Mouse (Mus musculus) lung, embryonic 15.5 days (tissue): ENCODE data around the gene Gm17545. TPM values are rescaled to one million over a fixed set of nuclear protein-coding genes. Genes with fewer than 3 reads are reported as not detected.

Experiments used
- ATAC-seq: fragments of 200-750 bp; cut with Nextera tagmentation; 2 replicates; pipeline ENCODE4 v1.8.0; 2017; ENCODE audit warnings: moderate number of reproducible peaks, borderline replicate concordance; ENCODE audit not compliant: low FRiP score, low TSS enrichment; ENCODE audit errors: extremely low read depth
- H3K27ac ChIP-seq: fragments of 300-500 bp; sonication (generic); 2 replicates; pipeline ENCODE4 v1.5.1; 2015; ENCODE audit warnings: moderate library complexity, mild to moderate bottlenecking, inconsistent platforms
- H3K27me3 ChIP-seq: fragments of 300-500 bp; sonication (generic); 2 replicates; pipeline ENCODE4 v1.6.1; 2015; ENCODE audit warnings: inconsistent platforms
- H3K36me3 ChIP-seq: fragments of 300-500 bp; sonication (generic); 2 replicates; pipeline ENCODE4 v1.6.1; 2015; ENCODE audit warnings: inconsistent platforms
- H3K4me1 ChIP-seq: fragments of 300-500 bp; sonication (generic); 2 replicates; pipeline ENCODE4 v1.6.1; 2015; ENCODE audit warnings: inconsistent platforms
- H3K4me2 ChIP-seq: fragments of 300-500 bp; sonication (generic); 2 replicates; pipeline ENCODE4 v1.6.1; 2015; ENCODE audit warnings: inconsistent platforms, mild to moderate bottlenecking, moderate library complexity
- H3K4me3 ChIP-seq: fragments of 300-500 bp; sonication (generic); 2 replicates; pipeline ENCODE4 v1.5.1; 2015; ENCODE audit warnings: mild to moderate bottlenecking, inconsistent platforms
- H3K9ac ChIP-seq: fragments of 300-500 bp; sonication (generic); 2 replicates; pipeline ENCODE4 v1.6.1; 2015; ENCODE audit warnings: inconsistent platforms
- H3K9me3 ChIP-seq: fragments of 300-500 bp; sonication (generic); 2 replicates; pipeline ENCODE4 v1.6.1; 2016; ENCODE audit warnings: inconsistent platforms
- WGBS: fragments of 180-500 bp; shearing (Covaris S2); methylation state at CpG from one replicate; pipeline ENCODE4 v1.1.7; 2015; 5-methylcytosine and 5-hydroxymethylcytosine counted together
- polyA plus RNA-seq: library from polyadenylated mRNA; unstranded; fragments of >200 nt; fragmentation: Nextera tagmentation; extraction: Ambion mirVana; gene quantifications from 2 replicates; pipeline ENCODE4 v1.2.1, GENCODE M21; 2015

Gene Gm17545
- polyA plus RNA-seq, 1 experiment from 2014 or later: not detected

DNA sequence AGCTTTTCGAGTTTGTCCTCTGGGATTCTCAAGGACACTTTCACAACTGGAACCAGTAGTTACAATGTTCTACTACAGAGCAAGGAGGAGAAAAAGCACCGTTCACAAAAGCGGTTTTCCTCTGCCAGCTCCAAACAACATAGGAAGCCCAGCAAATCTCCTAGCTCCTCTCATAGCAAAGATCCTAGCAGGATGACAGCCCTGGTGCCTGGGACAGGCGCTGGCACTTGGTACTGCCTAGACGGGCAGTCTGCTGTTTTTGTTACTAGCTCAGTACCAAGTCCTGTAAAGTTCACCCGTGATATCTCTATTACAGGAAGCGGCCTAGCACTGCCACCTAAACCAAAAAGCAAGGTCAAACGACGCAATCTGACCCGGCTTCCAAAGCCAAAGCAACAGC lies 29.9 kb upstream of the Gm17545 start:
- Histone ChIP-seq H3K4me1 (no peaks in the 10 kb centered on the region), H3K27me3 (no peaks in the 10 kb centered on the region), H3K9ac (no peak overlapping the region), H3K4me3 (no peak overlapping the region), H3K4me2 (no peak overlapping the region), H3K36me3 (no peaks in the 10 kb centered on the region), H3K27ac (no peak overlapping the region), H3K9me3 (no peaks in the 10 kb centered on the region)
- ATAC-seq: no peak
- WGBS: 55% methylated on average over 10 of the region's 10 CpGs

DNA sequence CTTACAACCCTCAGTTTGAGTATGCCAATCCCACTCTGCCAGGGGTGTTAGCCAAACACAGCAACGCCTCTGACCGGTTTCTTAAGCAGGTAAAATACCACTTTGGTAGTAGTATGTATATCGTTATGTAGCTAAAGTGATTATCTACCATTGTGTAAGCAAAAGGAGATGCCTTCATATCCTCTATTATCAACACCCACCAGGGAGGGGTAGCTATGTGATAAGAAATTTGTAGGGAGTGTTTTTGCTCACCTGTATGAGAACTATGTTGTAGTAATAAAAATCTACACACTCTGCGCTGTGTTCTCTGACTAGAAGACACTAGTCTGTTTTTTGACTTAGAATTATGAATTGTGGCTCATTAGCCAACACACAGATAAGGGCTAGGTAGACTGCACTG lies 29.4 kb upstream of the Gm17545 start:
- WGBS: 87% methylated on average over 4 of the region's 4 CpGs

DNA sequence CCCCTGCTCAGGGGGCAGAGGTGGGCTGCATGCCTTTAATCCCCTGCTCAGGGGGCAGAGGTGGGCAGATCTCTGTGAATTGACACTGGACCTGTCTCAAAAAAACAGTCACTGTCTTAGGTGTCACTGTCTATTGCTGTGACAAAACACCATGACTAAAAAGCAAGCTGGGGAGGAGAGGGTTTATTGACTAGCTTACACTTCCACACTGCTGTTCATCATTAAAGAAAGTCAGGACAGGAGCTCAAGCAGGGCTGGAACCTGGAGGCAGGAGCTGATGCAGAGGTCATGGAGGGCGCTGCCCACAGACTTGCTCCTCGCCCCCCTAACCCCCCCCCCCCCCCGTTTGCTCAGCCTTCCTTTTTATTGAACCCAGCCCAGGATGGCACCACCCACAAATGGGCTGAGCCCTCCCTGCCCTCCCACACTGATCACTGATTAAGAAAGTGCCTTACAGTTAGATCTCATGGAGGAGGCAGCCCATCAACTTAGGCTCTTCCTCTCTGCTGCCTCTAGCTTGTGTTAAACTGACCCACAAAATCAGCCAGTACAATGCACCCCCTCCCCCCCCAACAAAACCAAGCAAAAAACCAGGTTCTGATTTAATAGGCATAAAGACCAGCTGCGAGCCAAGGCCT lies 25.9 kb upstream of the Gm17545 start:
- H3K4me2 ChIP-seq: no peak overlapping the region
- no peak overlapping the region for H3K4me3 ChIP-seq
- no peaks in the 10 kb centered on the region for H3K9me3 ChIP-seq
- H3K4me1 ChIP-seq: peaks cover 11% of the 10 kb centered on the region
- H3K27ac ChIP-seq: no peak overlapping the region
- ATAC-seq: no peak
- H3K27me3 ChIP-seq: no peaks in the 10 kb centered on the region
- H3K9ac ChIP-seq: no peak overlapping the region
- 52% methylated on average over 4 of the region's 4 CpGs for WGBS
- no peaks in the 10 kb centered on the region for H3K36me3 ChIP-seq

More for the DNA sequence above, 29.4 kb upstream of the Gm17545 start:
- no peak overlapping the region for H3K9ac ChIP-seq
- H3K27ac ChIP-seq: no peak overlapping the region
- H3K4me1 ChIP-seq: peaks cover 1% of the 10 kb centered on the region; the same call in 1 of the 2 replicates
- no peaks in the 10 kb centered on the region for H3K36me3 ChIP-seq
- H3K9me3 ChIP-seq: no peaks in the 10 kb centered on the region
- no peak for ATAC-seq
- H3K4me2 ChIP-seq: no peak overlapping the region
- no peak overlapping the region for H3K4me3 ChIP-seq
- no peaks in the 10 kb centered on the region for H3K27me3 ChIP-seq

DNA sequence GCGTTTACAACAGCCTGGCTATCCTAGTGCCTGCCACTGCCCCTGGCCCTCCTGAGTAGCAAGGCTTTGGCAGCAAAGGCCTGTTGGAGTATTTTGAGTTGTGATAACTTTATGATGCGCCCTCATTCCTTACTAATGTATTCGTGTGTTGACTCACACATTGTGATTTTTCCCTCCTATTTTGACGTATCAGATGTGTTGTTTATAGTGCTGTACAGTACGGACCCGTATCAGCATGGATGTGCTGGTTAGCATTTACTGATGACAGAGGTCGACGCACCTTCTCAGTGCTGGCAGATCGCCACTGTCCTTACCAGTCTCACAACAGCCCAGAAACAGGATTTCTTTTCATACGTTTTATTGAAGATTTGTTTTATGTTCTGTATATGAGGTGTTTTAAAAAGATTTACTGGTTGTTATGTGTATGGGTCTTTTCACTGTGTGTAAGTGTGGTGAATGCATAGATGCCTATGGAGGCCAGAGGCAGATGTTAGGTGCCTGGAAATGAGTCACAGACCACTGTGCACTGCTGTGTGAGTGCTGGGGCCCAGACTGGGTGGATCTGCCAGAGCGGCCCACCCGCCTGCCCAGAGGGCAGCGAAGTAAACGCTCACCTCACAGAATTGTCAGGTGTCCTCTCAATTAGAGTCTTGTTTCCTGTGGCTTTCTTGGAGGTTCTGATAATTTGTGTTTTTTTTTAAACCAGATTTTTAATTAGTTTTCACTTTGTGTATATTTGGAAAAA lies 25.3 kb upstream of the Gm17545 start:
- H3K4me3 ChIP-seq: no peak overlapping the region

DNA sequence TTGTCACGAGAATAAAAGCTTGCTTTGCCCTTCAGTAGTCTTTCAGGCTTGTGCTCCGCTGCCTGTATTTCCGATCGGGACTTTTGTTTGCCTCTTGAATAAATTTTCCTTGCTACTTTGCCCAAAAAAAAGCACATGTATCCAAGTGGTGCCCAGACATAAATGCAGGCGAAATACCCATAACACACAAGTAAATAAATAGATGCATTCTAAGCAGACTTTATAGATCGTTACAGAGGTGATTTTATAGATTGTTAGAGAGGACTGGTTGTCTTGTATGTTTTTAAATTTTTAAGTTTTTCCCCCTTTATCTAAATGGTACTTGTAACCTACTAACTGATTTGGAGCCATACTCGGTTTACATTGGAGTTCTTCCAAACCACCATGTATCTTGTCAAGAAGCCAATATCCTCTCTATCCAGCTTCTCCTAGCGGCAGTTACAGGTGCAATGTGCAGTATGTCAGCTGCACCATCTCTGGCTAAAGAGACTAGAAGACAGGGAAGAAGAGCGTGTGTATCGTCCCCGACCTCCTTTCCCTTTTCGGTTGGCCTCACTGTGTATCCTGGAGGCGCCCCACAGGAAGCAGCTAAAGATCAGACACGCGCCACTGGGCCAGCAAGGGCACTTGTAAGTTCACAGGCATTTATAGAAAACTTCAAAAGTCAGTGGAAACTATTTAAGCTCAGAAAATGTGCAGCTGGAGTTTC lies 24.4 kb upstream of the Gm17545 start:
- Histone ChIP-seq H3K4me1 (peaks cover 11% of the 10 kb centered on the region), H3K27me3 (no peaks in the 10 kb centered on the region), H3K9ac (no peak overlapping the region), H3K4me2 (peak overlapping the region; percentile 41), H3K27ac (no peak overlapping the region), H3K9me3 (no peaks in the 10 kb centered on the region), H3K36me3 (no peaks in the 10 kb centered on the region), H3K4me3 (no peak overlapping the region)
- 40% methylated on average over 15 of the region's 15 CpGs for WGBS
- ATAC-seq: peak; percentile 60; the same call in 1 of the 2 replicates

More for the DNA sequence above, 25.3 kb upstream of the Gm17545 start:
- Histone ChIP-seq H3K9ac (no peak overlapping the region), H3K4me1 (peaks cover 11% of the 10 kb centered on the region), H3K27ac (no peak overlapping the region), H3K9me3 (no peaks in the 10 kb centered on the region), H3K4me2 (no peak overlapping the region), H3K36me3 (no peaks in the 10 kb centered on the region), H3K27me3 (no peaks in the 10 kb centered on the region)
- ATAC-seq: no peak
- WGBS: 68% methylated on average over 14 of the region's 14 CpGs

DNA sequence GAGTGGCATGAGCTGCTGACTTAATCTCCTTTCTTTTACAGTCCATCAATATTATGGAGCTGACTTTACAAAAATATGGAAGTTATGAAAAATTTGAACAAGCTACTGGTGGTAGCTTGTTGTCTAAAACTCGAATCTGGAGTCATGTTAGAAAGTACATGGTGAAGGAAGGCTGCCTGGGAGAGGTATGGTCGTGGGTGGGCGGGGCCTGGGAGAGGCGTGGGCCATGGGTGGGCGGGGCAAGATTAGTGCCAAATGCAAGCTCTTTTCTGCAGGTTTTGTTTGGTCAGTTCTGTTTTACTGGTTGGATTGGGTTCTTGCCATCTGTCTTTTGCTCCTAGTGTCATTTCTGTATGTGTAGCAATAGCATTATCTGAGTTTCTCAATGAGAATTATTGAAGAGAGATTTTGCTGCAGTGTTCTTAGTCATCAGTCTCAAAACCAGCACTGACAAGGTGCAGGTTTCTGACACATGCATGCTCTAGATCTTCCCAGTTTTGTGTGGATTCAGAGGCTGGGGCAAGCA lies 23.7 kb upstream of the Gm17545 start:
- no peak for ATAC-seq
- Histone ChIP-seq H3K4me1 (peaks cover 11% of the 10 kb centered on the region), H3K27ac (no peak overlapping the region), H3K4me3 (no peak overlapping the region), H3K36me3 (no peaks in the 10 kb centered on the region), H3K9me3 (no peaks in the 10 kb centered on the region), H3K4me2 (peak overlapping the region; percentile 41; the same call in 1 of the 2 replicates), H3K9ac (no peak overlapping the region), H3K27me3 (no peaks in the 10 kb centered on the region)
- 13% methylated on average over 5 of the region's 5 CpGs for WGBS

DNA sequence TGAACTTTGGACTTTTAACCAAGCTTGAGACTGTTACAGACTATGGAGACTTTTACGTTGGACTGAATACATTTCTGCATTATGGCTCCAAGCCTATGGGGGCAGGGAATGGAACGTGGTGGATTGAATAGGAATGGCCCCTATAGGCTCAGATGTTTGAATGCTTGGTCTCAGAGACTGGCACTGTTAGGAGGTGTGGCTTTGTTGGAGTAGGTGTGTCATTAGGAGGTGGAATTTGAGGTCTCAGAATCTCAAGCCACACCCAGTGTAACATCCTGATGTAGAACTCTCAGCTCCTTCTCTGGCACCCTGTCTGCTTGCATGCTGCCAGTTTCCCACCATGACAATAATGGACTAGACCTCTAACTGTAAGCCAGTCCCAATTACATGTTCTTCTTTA lies 20.9 kb upstream of the Gm17545 start:
- Histone ChIP-seq H3K4me1 (peaks cover 11% of the 10 kb centered on the region), H3K27ac (no peak overlapping the region), H3K27me3 (no peaks in the 10 kb centered on the region), H3K9me3 (no peaks in the 10 kb centered on the region), H3K4me3 (no peak overlapping the region), H3K4me2 (no peak overlapping the region), H3K9ac (no peak overlapping the region), H3K36me3 (no peaks in the 10 kb centered on the region)
- ATAC-seq: no peak
- WGBS: 80% methylated on average over 2 of the region's 2 CpGs

DNA sequence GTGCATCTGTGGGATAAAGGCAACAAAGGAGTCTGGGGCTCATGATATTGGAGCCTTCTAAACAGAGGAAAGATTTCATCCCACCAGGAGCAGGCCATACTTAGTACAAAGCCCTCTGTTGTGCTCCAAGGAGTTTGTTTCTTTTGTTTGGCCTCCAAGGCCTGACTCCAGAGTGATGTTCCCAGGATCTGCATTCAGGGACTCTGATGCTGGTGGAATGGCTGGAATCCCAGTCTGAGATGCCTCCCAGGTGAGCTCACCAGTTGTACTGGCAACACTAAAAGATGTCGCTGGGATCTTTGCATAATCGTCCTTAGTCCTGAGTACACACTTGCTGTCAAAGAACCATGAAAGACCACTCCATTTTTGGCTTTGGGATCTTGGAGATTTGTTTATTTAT lies 20.0 kb upstream of the Gm17545 start:
- WGBS: 87% methylated on average over 2 of the region's 2 CpGs

DNA sequence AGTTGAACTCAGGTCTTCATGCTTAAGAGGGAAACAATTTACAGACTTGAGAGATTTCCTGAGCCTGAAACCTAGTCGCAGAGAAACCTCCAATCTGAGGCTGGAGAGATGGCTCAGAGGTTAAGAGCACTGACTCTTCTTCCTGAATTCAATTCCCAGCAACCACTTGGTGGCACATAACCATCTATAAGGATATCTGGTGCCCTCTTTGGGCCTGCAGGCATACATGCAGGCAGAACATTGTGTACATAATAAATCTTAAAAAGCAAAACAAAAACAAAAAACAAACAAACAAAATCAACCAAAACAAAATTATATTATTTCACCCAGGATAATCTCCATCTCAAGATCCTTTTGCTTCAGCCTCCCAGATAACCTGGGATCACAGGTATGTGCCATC lies 15.3 kb upstream of the Gm17545 start:
- 57% methylated on average over 1 of the region's 1 CpGs for WGBS
- Histone ChIP-seq H3K9ac (no peak overlapping the region), H3K4me2 (no peak overlapping the region), H3K4me3 (no peak overlapping the region), H3K9me3 (no peaks in the 10 kb centered on the region), H3K27ac (no peak overlapping the region), H3K27me3 (no peaks in the 10 kb centered on the region), H3K4me1 (no peaks in the 10 kb centered on the region), H3K36me3 (no peaks in the 10 kb centered on the region)
- ATAC-seq: no peak

More for the DNA sequence above, 20.0 kb upstream of the Gm17545 start:
- H3K4me2 ChIP-seq: no peak overlapping the region
- no peak overlapping the region for H3K9ac ChIP-seq
- no peak overlapping the region for H3K4me3 ChIP-seq
- no peaks in the 10 kb centered on the region for H3K36me3 ChIP-seq
- no peaks in the 10 kb centered on the region for H3K9me3 ChIP-seq
- H3K27ac ChIP-seq: no peak overlapping the region
- H3K27me3 ChIP-seq: no peaks in the 10 kb centered on the region
- no peak for ATAC-seq
- peaks cover 11% of the 10 kb centered on the region for H3K4me1 ChIP-seq

DNA sequence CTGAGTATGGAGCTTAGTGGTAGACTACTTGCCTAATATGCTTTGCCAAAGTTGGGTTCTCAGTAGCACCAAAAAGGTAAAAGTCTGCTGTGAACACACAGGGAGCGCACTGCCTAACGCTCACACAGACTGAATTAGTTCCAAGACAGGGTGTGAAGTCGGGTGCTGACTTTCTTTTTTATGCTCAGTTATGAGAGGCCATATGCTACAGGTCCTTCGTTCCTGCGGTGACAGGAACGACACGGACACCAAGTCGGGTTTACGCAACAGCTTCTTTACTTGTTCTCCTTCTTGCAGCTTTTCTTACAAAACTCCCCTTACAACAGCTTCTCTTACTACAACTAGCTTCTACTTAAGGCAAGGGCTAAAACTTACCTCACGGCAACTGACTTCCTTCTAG lies 10.9 kb upstream of the Gm17545 start:
- no peaks in the 10 kb centered on the region for H3K9me3 ChIP-seq
- 85% methylated on average over 10 of the region's 10 CpGs for WGBS
- no peak overlapping the region for H3K9ac ChIP-seq
- H3K4me1 ChIP-seq: no peaks in the 10 kb centered on the region
- H3K4me2 ChIP-seq: no peak overlapping the region
- peaks cover 18% of the 10 kb centered on the region for H3K36me3 ChIP-seq
- ATAC-seq: no peak
- H3K27ac ChIP-seq: no peak overlapping the region
- no peak overlapping the region for H3K4me3 ChIP-seq
- H3K27me3 ChIP-seq: no peaks in the 10 kb centered on the region

DNA sequence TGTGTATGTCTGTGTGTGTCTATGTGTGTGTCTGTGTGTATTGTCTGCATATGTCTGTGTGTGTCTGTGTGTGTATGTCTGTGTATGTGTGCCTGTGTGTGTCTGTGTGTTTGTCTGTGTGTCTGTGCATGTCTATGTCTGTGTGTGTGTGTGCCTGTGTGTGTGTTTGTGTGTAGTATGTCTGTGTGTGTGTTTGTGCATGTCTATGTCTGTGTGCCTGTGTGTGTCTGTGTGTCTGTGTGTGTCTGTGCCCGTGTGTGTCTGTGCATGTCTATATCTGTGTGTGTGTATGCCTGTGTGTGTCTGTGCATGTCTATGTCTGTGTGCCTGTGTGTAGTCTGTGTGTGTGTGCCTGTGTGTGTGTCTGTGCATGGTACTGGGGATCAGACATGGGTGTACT lies 9.0 kb upstream of the Gm17545 start:
- Histone ChIP-seq H3K9ac (no peak overlapping the region), H3K27me3 (no peaks in the 10 kb centered on the region), H3K36me3 (peaks cover 31% of the 10 kb centered on the region), H3K4me1 (no peaks in the 10 kb centered on the region), H3K4me2 (no peak overlapping the region), H3K27ac (no peak overlapping the region), H3K9me3 (no peaks in the 10 kb centered on the region), H3K4me3 (no peak overlapping the region)
- WGBS: 84% methylated on average over 1 of the region's 1 CpGs
- no peak for ATAC-seq

DNA sequence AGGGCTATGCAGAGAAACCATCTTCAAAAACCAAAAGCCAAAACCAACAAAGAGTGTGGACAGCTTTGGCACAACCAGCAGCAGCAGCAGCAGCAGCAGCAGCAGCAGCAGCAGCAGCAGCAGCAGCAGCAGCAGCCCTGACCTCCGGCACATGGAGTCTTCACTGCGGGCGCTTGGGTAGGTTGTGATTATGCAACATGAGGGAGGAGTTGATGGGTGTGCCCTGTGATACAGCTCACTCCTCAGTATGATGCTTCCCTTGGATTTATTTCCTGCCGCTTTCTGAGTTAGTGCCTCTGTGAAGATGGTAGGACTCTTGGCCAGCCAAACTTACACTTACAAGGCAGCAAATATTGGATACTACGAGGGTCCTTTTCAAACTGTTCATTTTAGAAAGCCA lies 6.9 kb upstream of the Gm17545 start:
- Histone ChIP-seq H3K4me2 (no peak overlapping the region), H3K4me1 (no peaks in the 10 kb centered on the region), H3K9me3 (no peaks in the 10 kb centered on the region), H3K36me3 (peaks cover 50% of the 10 kb centered on the region), H3K27me3 (no peaks in the 10 kb centered on the region), H3K27ac (no peak overlapping the region), H3K9ac (no peak overlapping the region), H3K4me3 (no peak overlapping the region)
- 74% methylated on average over 5 of the region's 5 CpGs for WGBS
- no peak for ATAC-seq
